Mouse (Mus musculus): Measurements from ENCODE around the gene Parvb.

- TF ChIP-seq TCF12 (IDR thresholded peaks at IDR 0.05; ENCODE audit: low read depth, low read length) (no peak), CTCF (conservative IDR thresholded peaks at IDR 0.05 in 1 of 2, IDR thresholded peaks at IDR 0.05 in 1 of 2; ENCODE audit: low read depth in 2 of 2, low read length in 2 of 2) (peak; percentile 11 to 65; a peak in 2 of 4 replicates), POLR2A (IDR thresholded peaks at IDR 0.05; ENCODE audit: low read depth, low read length) (no peak)
Measured at GRCm38 (mm10) chr15:84282206-84283085, 50.6 kb downstream of the Parvb start.

Measured in CH12.LX (cell line).